31 mouse cellular contexts compared by ENCODE assay signal in genomic region chr5:143616657-143617329, GRCm38 (mm10). TPM values are rescaled to one million over a fixed set of nuclear protein-coding genes. Genes with fewer than 3 reads are reported as not detected.
DNase-seq lines count a peak whose midpoint lies in the region; ATAC-seq lines count a peak whose summit lies in the region.
"Had no signal": no experiment of that assay in that cellular context is flagged by ENCODE, and none has a peak within 500 bp of the region (broad histone marks: within the 10 kb centered on the region; RNA-seq: fewer than 3 reads in every experiment).

No protein-coding gene starts in this region.

- peak; percentile 71 for ATAC-seq in liver, embryonic 13.5 days (ENCODE audit: low read depth)
- ATAC-seq: forebrain, embryonic 15.5 days; intestine, embryonic 16.5 days; midbrain, embryonic 13.5 days; Patski had no signal

- no peak overlapping the region for H3K4me3 ChIP-seq in embryonic facial prominence, embryonic 10.5 days
- H3K4me3 ChIP-seq in liver, embryonic 13.5 days (replicated peaks), result no peak overlapping the region
- H3K4me3 ChIP-seq: embryonic facial prominence, embryonic 12.5 days; forebrain, embryonic 10.5 days; forebrain, embryonic 15.5 days; heart, embryonic 10.5 days; heart, embryonic 15.5 days; hindbrain, embryonic 13.5 days; limb, embryonic 13.5 days; midbrain, embryonic 13.5 days; neural tube, embryonic 13.5 days; stomach, embryonic 15.5 days had no signal

- DNase-seq in heart, adult 11 months, result peak; percentile 70
- no peak for DNase-seq in heart, postnatal 4 days
- DNase-seq in embryonic facial prominence, embryonic 10.5 days (ENCODE audit: low spot score), result no peak
- DNase-seq in liver, embryonic 13.5 days, result no peak
- DNase-seq in ovary, postnatal 36 days (ENCODE audit: low spot score), result no peak
- DNase-seq in thymus, postnatal 4 days, result no peak
- no peak for DNase-seq in left cerebral cortex, postnatal 10 days (ENCODE audit: extremely low spot score in 1 of 2, low spot score in 2 of 2)
- DNase-seq: B cell, adult 2 months; cerebellum, adult 2 months; cerebellum, postnatal 14 days; gastrocnemius, postnatal 10 days; heart, postnatal 36 days; kidney, adult 9 months; kidney, postnatal 10 days; layer of hippocampus, adult 9-11 months; lung, adult 2 months; lung, postnatal 10 days; right cerebral cortex, postnatal 14 days had no signal

- no peak overlapping the region for H3K4me2 ChIP-seq in liver, embryonic 13.5 days
- H3K4me2 ChIP-seq: embryonic facial prominence, embryonic 12.5 days; forebrain, embryonic 15.5 days; heart, embryonic 15.5 days; hindbrain, embryonic 13.5 days; limb, embryonic 13.5 days; midbrain, embryonic 13.5 days; neural tube, embryonic 13.5 days; stomach, embryonic 15.5 days had no signal

- H3K9me3 ChIP-seq in embryonic facial prominence, embryonic 10.5 days, result no peaks in the 10 kb centered on the region
- no peaks in the 10 kb centered on the region for H3K9me3 ChIP-seq in liver, embryonic 13.5 days (replicated peaks)
- H3K9me3 ChIP-seq: embryonic facial prominence, embryonic 12.5 days; forebrain, embryonic 10.5 days; forebrain, embryonic 15.5 days; heart, embryonic 10.5 days; heart, embryonic 15.5 days; hindbrain, embryonic 13.5 days; limb, embryonic 13.5 days; midbrain, embryonic 13.5 days; neural tube, embryonic 13.5 days; stomach, embryonic 15.5 days had no signal

- H3K4me1 ChIP-seq in embryonic facial prominence, embryonic 10.5 days, result peaks cover 35% of the 10 kb centered on the region
- peaks cover 31% of the 10 kb centered on the region for H3K4me1 ChIP-seq in liver, embryonic 13.5 days (replicated peaks)

- 0 out of 2 replicates have a peak overlapping the region, but pooled peaks have one; percentile 52 for H3K27ac ChIP-seq in embryonic facial prominence, embryonic 10.5 days (replicated peaks)
- H3K27ac ChIP-seq in liver, embryonic 13.5 days, result peak overlapping the region; percentile 9; the same call in 1 of the 2 replicates
- H3K27ac ChIP-seq: forebrain, embryonic 10.5 days; forebrain, embryonic 15.5 days; hindbrain, embryonic 13.5 days; macrophage; stomach, embryonic 15.5 days had no signal

- no peaks in the 10 kb centered on the region for H3K36me3 ChIP-seq in embryonic facial prominence, embryonic 10.5 days (replicated peaks)
- H3K36me3 ChIP-seq in liver, embryonic 13.5 days, result no peaks in the 10 kb centered on the region
- H3K36me3 ChIP-seq: embryonic facial prominence, embryonic 12.5 days; forebrain, embryonic 10.5 days; forebrain, embryonic 15.5 days; heart, embryonic 10.5 days; heart, embryonic 15.5 days; hindbrain, embryonic 13.5 days; limb, embryonic 13.5 days; midbrain, embryonic 13.5 days; neural tube, embryonic 13.5 days; stomach, embryonic 15.5 days had no signal

- intact Hi-C loops in left cerebral cortex, postnatal 10 days (cut with DNase I), result no loop called here

- no peaks in the 10 kb centered on the region; the same call in 1 of the 2 replicates for H3K27me3 ChIP-seq in embryonic facial prominence, embryonic 10.5 days (replicated peaks; ENCODE audit: low read depth, poor library complexity, severe bottlenecking)
- H3K27me3 ChIP-seq in liver, embryonic 13.5 days, result no peaks in the 10 kb centered on the region
- H3K27me3 ChIP-seq: embryonic facial prominence, embryonic 12.5 days; forebrain, embryonic 15.5 days; heart, embryonic 15.5 days; hindbrain, embryonic 13.5 days; limb, embryonic 13.5 days; midbrain, embryonic 13.5 days; neural tube, embryonic 13.5 days; Patski; stomach, embryonic 15.5 days had no signal

- H3K9ac ChIP-seq in liver, embryonic 13.5 days, result no peak overlapping the region
- H3K9ac ChIP-seq: embryonic facial prominence, embryonic 12.5 days; forebrain, embryonic 15.5 days; hindbrain, embryonic 13.5 days; limb, embryonic 13.5 days; midbrain, embryonic 13.5 days; neural tube, embryonic 13.5 days; stomach, embryonic 15.5 days had no signal

- WGBS in embryonic facial prominence, embryonic 10.5 days, result 93% methylated on average over 3 of the region's 3 CpGs
- 82% methylated on average over 3 of the region's 3 CpGs for WGBS in liver, embryonic 13.5 days (ENCODE audit: insufficient replicate concordance)

RNA-seq across cellular contexts. Expression of gene Cyth3, which starts 5.5 kb away (rescaled TPM):
- 100 to 1,000 TPM in 1 of 2 experiments, 10 to 100 TPM in 1; 95.3 to 102 TPM for total RNA-seq in heart, postnatal 4 days (2021)
- 40.4 and 48.1 TPM in 2 replicates for polyA plus RNA-seq in embryonic facial prominence, embryonic 10.5 days (2016; fragmentation: Nextera tagmentation; extraction: Ambion mirVana)
- polyA plus RNA-seq in liver, embryonic 13.5 days (2015; fragmentation: Nextera tagmentation; extraction: Ambion mirVana), result 35.0 and 42.2 TPM in 2 replicates
- 10 to 100 TPM; 67.7 to 71.2 TPM for total RNA-seq in left cerebral cortex, postnatal 10 days (2021)
